Mouse (Mus musculus): ENCODE measurements around the gene Gm5767. TPM values are rescaled to one million over a fixed set of nuclear protein-coding genes. Genes with fewer than 3 reads are reported as not detected.

Gm5767 gene
- polyA plus RNA-seq, 2 experiments, result 0.07 TPM; not detected in 1

- TF ChIP-seq EP300 (IDR thresholded peaks at IDR 0.05; ENCODE audit: low read depth) (no peak), CTCF (IDR thresholded peaks at IDR 0.05; ENCODE audit: low read depth) (no peak)
- Histone ChIP-seq H3K4me1 (replicated peaks; ENCODE audit: control insufficient read depth in 2 of 2, insufficient read depth in 2 of 2, low read length in 1 of 2) (peaks cover 19 to 23% of the 10 kb centered on the region in 2 experiments), H3K9ac (replicated peaks) (peak overlapping the region; percentile 9; the same call in 1 of the 2 replicates), H3K27ac (no peak overlapping the region), H3K4me3 (ENCODE audit: insufficient read depth in 1 of 2, low read depth in 2 of 2, low read length in 2 of 2) (no peak overlapping the region), H3K4me2 (ENCODE audit: low read depth) (peak overlapping the region; percentile 91), H3K36me3 (replicated peaks; ENCODE audit: control insufficient read depth, insufficient read depth, low read depth) (peaks cover 28% of the 10 kb centered on the region), H3K27me3 (ENCODE audit: control insufficient read depth, insufficient read depth, low read length) (no peaks in the 10 kb centered on the region), H3K9me3 (ENCODE audit: control insufficient read depth, low read length) (no peaks in the 10 kb centered on the region)
- WGBS (ENCODE audit: insufficient replicate concordance), result 46% methylated on average over 11 of the region's 11 CpGs
- no peak for ATAC-seq (ENCODE audit: insufficient read depth)
- DNase-seq (ENCODE audit: low read depth in 3 of 3, low spot score in 3 of 3), result no peak
Observed at GRCm38 (mm10) chr16:8639466-8640191, 40.9 kb upstream of the Gm5767 start.

- no peak overlapping the region for H3K9ac ChIP-seq (replicated peaks)
- H3K9me3 ChIP-seq (ENCODE audit: control insufficient read depth, low read length), result no peaks in the 10 kb centered on the region
- H3K4me1 ChIP-seq (replicated peaks; ENCODE audit: control insufficient read depth in 2 of 2, insufficient read depth in 2 of 2, low read length in 1 of 2), result peaks cover 7 to 9% of the 10 kb centered on the region in 2 experiments
- H3K4me3 ChIP-seq (ENCODE audit: insufficient read depth in 1 of 2, low read depth in 2 of 2, low read length in 2 of 2), result no peak overlapping the region
- no peak overlapping the region for H3K4me2 ChIP-seq (ENCODE audit: low read depth)
- WGBS (ENCODE audit: insufficient replicate concordance), result 63% methylated on average over 2 of the region's 2 CpGs
- H3K27me3 ChIP-seq (ENCODE audit: control insufficient read depth, insufficient read depth, low read length), result no peaks in the 10 kb centered on the region
- DNase-seq (ENCODE audit: low read depth in 3 of 3, low spot score in 3 of 3) (peak in 2 of 3 experiments; percentile 24 to 42), ATAC-seq (ENCODE audit: insufficient read depth) (peak; percentile 72; the same call in 1 of the 2 replicates)
- no peak overlapping the region for H3K27ac ChIP-seq
- H3K36me3 ChIP-seq (replicated peaks; ENCODE audit: control insufficient read depth, insufficient read depth, low read depth), result peaks cover 50% of the 10 kb centered on the region
- TF ChIP-seq CTCF (IDR thresholded peaks at IDR 0.05; ENCODE audit: low read depth) (peak; percentile 95), EP300 (IDR thresholded peaks at IDR 0.05; ENCODE audit: low read depth) (no peak)
Observed at GRCm38 (mm10) chr16:8643855-8644254, 36.7 kb upstream of the Gm5767 start.

GRCm38 (mm10) chr16:8645546-8645945 lies 35.0 kb upstream of the Gm5767 start:
- Histone ChIP-seq H3K4me1 (replicated peaks; ENCODE audit: control insufficient read depth in 2 of 2, insufficient read depth in 2 of 2, low read length in 1 of 2) (no peaks in the 10 kb centered on the region), H3K36me3 (replicated peaks; ENCODE audit: control insufficient read depth, insufficient read depth, low read depth) (peaks cover 59% of the 10 kb centered on the region), H3K27ac (no peak overlapping the region), H3K9me3 (ENCODE audit: control insufficient read depth, low read length) (no peaks in the 10 kb centered on the region), H3K9ac (replicated peaks) (no peak overlapping the region), H3K27me3 (ENCODE audit: control insufficient read depth, insufficient read depth, low read length) (no peaks in the 10 kb centered on the region), H3K4me2 (ENCODE audit: low read depth) (no peak overlapping the region), H3K4me3 (ENCODE audit: insufficient read depth in 1 of 2, low read depth in 2 of 2, low read length in 2 of 2) (no peak overlapping the region)
- DNase-seq (ENCODE audit: low read depth in 3 of 3, low spot score in 3 of 3), result no peak
- ATAC-seq (ENCODE audit: insufficient read depth), result no peak
- WGBS (ENCODE audit: insufficient replicate concordance), result 83% methylated on average over 6 of the region's 6 CpGs
- no peak for TF ChIP-seq EP300 (IDR thresholded peaks at IDR 0.05; ENCODE audit: low read depth)
- TF ChIP-seq CTCF (IDR thresholded peaks at IDR 0.05; ENCODE audit: low read depth), result no peak

DNA sequence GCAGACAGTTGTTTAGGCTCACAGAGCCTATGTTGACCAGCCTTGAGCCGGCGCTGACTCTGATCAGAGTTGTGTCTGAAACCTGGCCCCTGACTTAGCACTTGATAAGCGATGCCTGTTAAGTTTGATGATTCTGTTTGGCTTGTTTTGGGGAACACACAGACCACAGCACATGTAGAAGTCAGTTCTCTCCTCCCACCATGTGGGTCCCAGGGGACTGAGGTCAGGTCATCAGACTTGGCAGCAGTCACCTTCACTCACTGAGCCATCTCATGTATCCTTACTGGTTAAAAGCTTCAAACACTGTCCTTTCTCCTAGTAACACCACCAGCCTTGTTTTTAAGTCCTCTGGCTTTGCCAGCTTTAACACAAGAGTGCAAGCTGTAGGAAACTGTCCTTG lies 30.6 kb upstream of the Gm5767 start:
- Histone ChIP-seq H3K36me3 (replicated peaks; ENCODE audit: control insufficient read depth, insufficient read depth, low read depth) (peaks cover 45% of the 10 kb centered on the region), H3K27ac (no peak overlapping the region), H3K4me3 (ENCODE audit: insufficient read depth in 1 of 2, low read depth in 2 of 2, low read length in 2 of 2) (no peak overlapping the region), H3K9ac (replicated peaks) (no peak overlapping the region), H3K4me1 (replicated peaks; ENCODE audit: control insufficient read depth in 2 of 2, insufficient read depth in 2 of 2, low read length in 1 of 2) (peaks cover 0 to 1% of the 10 kb centered on the region in 2 experiments; a peak in 2 of 4 replicates), H3K4me2 (ENCODE audit: low read depth) (no peak overlapping the region), H3K9me3 (ENCODE audit: control insufficient read depth, low read length) (no peaks in the 10 kb centered on the region), H3K27me3 (ENCODE audit: control insufficient read depth, insufficient read depth, low read length) (no peaks in the 10 kb centered on the region)
- no peak for ATAC-seq (ENCODE audit: insufficient read depth)
- DNase-seq (ENCODE audit: low read depth in 3 of 3, low spot score in 3 of 3), result no peak
- no peak for TF ChIP-seq CTCF (IDR thresholded peaks at IDR 0.05; ENCODE audit: low read depth)
- TF ChIP-seq EP300 (IDR thresholded peaks at IDR 0.05; ENCODE audit: low read depth), result no peak
- 82% methylated on average over 3 of the region's 3 CpGs for WGBS (ENCODE audit: insufficient replicate concordance)

GRCm38 (mm10) chr16:8655108-8655507 lies 25.5 kb upstream of the Gm5767 start:
- Histone ChIP-seq H3K4me1 (replicated peaks; ENCODE audit: control insufficient read depth in 2 of 2, insufficient read depth in 2 of 2, low read length in 1 of 2) (peaks cover 8 to 10% of the 10 kb centered on the region in 2 experiments), H3K4me3 (ENCODE audit: insufficient read depth in 1 of 2, low read depth in 2 of 2, low read length in 2 of 2) (no peak overlapping the region), H3K9ac (replicated peaks) (no peak overlapping the region), H3K36me3 (replicated peaks; ENCODE audit: control insufficient read depth, insufficient read depth, low read depth) (peaks cover 30% of the 10 kb centered on the region), H3K27ac (no peak overlapping the region), H3K27me3 (ENCODE audit: control insufficient read depth, insufficient read depth, low read length) (no peaks in the 10 kb centered on the region), H3K4me2 (ENCODE audit: low read depth) (no peak overlapping the region), H3K9me3 (ENCODE audit: control insufficient read depth, low read length) (no peaks in the 10 kb centered on the region)
- no peak for DNase-seq (ENCODE audit: low read depth in 3 of 3, low spot score in 3 of 3)
- whole genome bisulfite sequencing (ENCODE audit: insufficient replicate concordance), result 80% methylated on average over 6 of the region's 6 CpGs
- ATAC-seq (ENCODE audit: insufficient read depth), result no peak
- TF ChIP-seq EP300 (IDR thresholded peaks at IDR 0.05; ENCODE audit: low read depth) (no peak), CTCF (IDR thresholded peaks at IDR 0.05; ENCODE audit: low read depth) (no peak)
